Mouse (Mus musculus): ENCODE data around the gene Mylk4. TPM values are rescaled to one million over a fixed set of nuclear protein-coding genes. Genes with fewer than 3 reads are reported as not detected.
A peak's percentile ranks its signal among the peaks of the same experiment; 100 is the strongest.

Gene Mylk4
- polyA plus RNA-seq, 1 experiment from 2014 or later, result 0.01 TPM

- ATAC-seq (no peak), DNase-seq (ENCODE audit: low read depth, low spot score) (no peak)
- in situ Hi-C loops (cut with MboI; ENCODE audit: low pct_unique_long_range_greater_than_20kb), result no loop called here
- TF ChIP-seq CTCF (IDR thresholded peaks at IDR 0.05), result no peak
- no peaks in the 10 kb centered on the region for H3K27me3 ChIP-seq
- CTCF ChIA-PET, result interaction anchor here (1.0 kb wide), 1 partner anchor 10 kb away, joined by 3 read pairs; no protein-coding TSS in a partner anchor
- POLR2A ChIA-PET, result no interaction called here
Measured at GRCm38 (mm10) chr13:32821671-32822070, 37.9 kb upstream of the Mylk4 start.

- POLR2A ChIA-PET, result interaction anchor here (1.4 kb wide), 1 partner anchor 18 kb away, joined by 3 read pairs; the partner anchor contains the start of gene Wrnip1
- no peaks in the 10 kb centered on the region for H3K27me3 ChIP-seq
- ATAC-seq (no peak), DNase-seq (ENCODE audit: low read depth, low spot score) (no peak)
- CTCF ChIA-PET, result interaction anchor here (1.1 to 1.3 kb wide), 2 partner anchors 16 kb away, joined by 3 read pairs; no protein-coding TSS in a partner anchor
- TF ChIP-seq CTCF (IDR thresholded peaks at IDR 0.05), result no peak
- in situ Hi-C loops (cut with MboI; ENCODE audit: low pct_unique_long_range_greater_than_20kb), result no loop called here
Measured at GRCm38 (mm10) chr13:32819926-32820325, 36.2 kb upstream of the Mylk4 start.

GRCm38 (mm10) chr13:32819241-32819640 is 35.5 kb upstream of the Mylk4 start:
- POLR2A ChIA-PET, result interaction anchor here (1.4 kb wide), 1 partner anchor 18 kb away, joined by 3 read pairs; the partner anchor contains the start of gene Wrnip1
- H3K27me3 ChIP-seq, result no peaks in the 10 kb centered on the region
- CTCF ChIA-PET, result interaction anchor here (1.1 kb wide), 1 partner anchor 17 kb away, joined by 3 read pairs; no protein-coding TSS in a partner anchor
- ATAC-seq (no peak), DNase-seq (ENCODE audit: low read depth, low spot score) (no peak)
- in situ Hi-C loops (cut with MboI; ENCODE audit: low pct_unique_long_range_greater_than_20kb), result no loop called here
- TF ChIP-seq CTCF (IDR thresholded peaks at IDR 0.05), result no peak

GRCm38 (mm10) chr13:32807624-32808023 is 23.9 kb upstream of the Mylk4 start:
- CTCF ChIA-PET, result interaction anchor here (0.9 kb wide), 1 partner anchor 9 kb away, joined by 3 read pairs; no protein-coding TSS in a partner anchor
- H3K27me3 ChIP-seq, result no peaks in the 10 kb centered on the region
- POLR2A ChIA-PET, result interaction anchor here (0.9 kb wide), 1 partner anchor 19 kb away, joined by 3 read pairs; no protein-coding TSS in a partner anchor
- in situ Hi-C loops (cut with MboI; ENCODE audit: low pct_unique_long_range_greater_than_20kb), result no loop called here
- TF ChIP-seq CTCF (IDR thresholded peaks at IDR 0.05), result no peak
- DNase-seq (ENCODE audit: low read depth, low spot score), result no peak
- ATAC-seq, result no peak

GRCm38 (mm10) chr13:32806820-32807219 is 23.1 kb upstream of the Mylk4 start:
- in situ Hi-C loops (cut with MboI; ENCODE audit: low pct_unique_long_range_greater_than_20kb), result no loop called here
- TF ChIP-seq CTCF (IDR thresholded peaks at IDR 0.05), result no peak
- ChIA-PET POLR2A (interaction anchor here (0.9 kb wide), 1 partner anchor 19 kb away, joined by 3 read pairs; no protein-coding TSS in a partner anchor), CTCF (interaction anchor here (0.6 to 0.9 kb wide), 2 partner anchors 10 to 39 kb away, joined by 3 read pairs; no protein-coding TSS in a partner anchor)
- ATAC-seq (no peak), DNase-seq (ENCODE audit: low read depth, low spot score) (no peak)
- no peaks in the 10 kb centered on the region for H3K27me3 ChIP-seq

- CTCF ChIA-PET, result interaction anchor here (0.8 to 1.5 kb wide), 4 partner anchors 9 to 34 kb away, joined by 3 to 6 read pairs (median 5); no protein-coding TSS in a partner anchor
- H3K27me3 ChIP-seq, result no peaks in the 10 kb centered on the region
- no peak for ATAC-seq
- no peak for TF ChIP-seq CTCF (IDR thresholded peaks at IDR 0.05)
- no peak for DNase-seq (ENCODE audit: low read depth, low spot score)
- in situ Hi-C loops (cut with MboI; ENCODE audit: low pct_unique_long_range_greater_than_20kb), result loop anchor here (5.0 kb wide), 1 partner anchor 37 kb away; no protein-coding TSS in a partner anchor
- POLR2A ChIA-PET, result no interaction called here
Measured at GRCm38 (mm10) chr13:32803701-32804345, 20.1 kb upstream of the Mylk4 start.

- ATAC-seq, result peak; percentile 48
- in situ Hi-C loops (cut with MboI; ENCODE audit: low pct_unique_long_range_greater_than_20kb), result loop anchor here (5.0 kb wide), 1 partner anchor 35 kb away; no protein-coding TSS in a partner anchor
- ChIA-PET POLR2A (interaction anchor here (1.6 kb wide), 1 partner anchor 17 kb away, joined by 3 read pairs; no protein-coding TSS in a partner anchor), CTCF (interaction anchor here (1.8 kb wide), 1 partner anchor 25 kb away, joined by 5 read pairs; no protein-coding TSS in a partner anchor)
- H3K27me3 ChIP-seq, result no peaks in the 10 kb centered on the region
- no peak for DNase-seq (ENCODE audit: low read depth, low spot score)
- TF ChIP-seq CTCF (IDR thresholded peaks at IDR 0.05), result no peak
Measured at GRCm38 (mm10) chr13:32802259-32803081, 18.7 kb upstream of the Mylk4 start, which contains the start of gene D930007J09Rik. D930007J09Rik (minus strand) TSS chr13:32802849.

GRCm38 (mm10) chr13:32801693-32802221 is 18.0 kb upstream of the Mylk4 start, which contains the start of gene Wrnip1:
Wrnip1 (plus strand) TSS chr13:32802038.
- no peaks in the 10 kb centered on the region for H3K27me3 ChIP-seq
- ChIA-PET CTCF (interaction anchor here (0.7 to 1.8 kb wide), 3 partner anchors 25 to 35 kb away, joined by 3 to 5 read pairs (median 3); no protein-coding TSS in a partner anchor), POLR2A (interaction anchor here (1.6 kb wide), 1 partner anchor 18 kb away, joined by 3 read pairs; no protein-coding TSS in a partner anchor)
- in situ Hi-C loops (cut with MboI; ENCODE audit: low pct_unique_long_range_greater_than_20kb), result loop anchor here (5.0 kb wide), 1 partner anchor 34 kb away; no protein-coding TSS in a partner anchor
- DNase-seq (ENCODE audit: low read depth, low spot score) (peak; percentile 99), ATAC-seq (peak; percentile 94)
- no peak for TF ChIP-seq CTCF (IDR thresholded peaks at IDR 0.05)

GRCm38 (mm10) chr13:32800859-32801258 is 17.1 kb upstream of the Mylk4 start:
- in situ Hi-C loops (cut with MboI; ENCODE audit: low pct_unique_long_range_greater_than_20kb), result loop anchor here (5.0 kb wide), 1 partner anchor 34 kb away; no protein-coding TSS in a partner anchor

More at GRCm38 (mm10) chr13:32800859-32801258, 17.1 kb upstream of the Mylk4 start:
- DNase-seq (ENCODE audit: low read depth, low spot score) (no peak), ATAC-seq (no peak)
- H3K27me3 ChIP-seq, result no peaks in the 10 kb centered on the region
- ChIA-PET POLR2A (interaction anchor here (1.6 kb wide), 1 partner anchor 19 kb away, joined by 3 read pairs; no protein-coding TSS in a partner anchor), CTCF (interaction anchor here (0.7 to 5.0 kb wide), 5 partner anchors 11 to 34 kb away, joined by 3 to 59 read pairs (median 3); no protein-coding TSS in a partner anchor)
- no peak for TF ChIP-seq CTCF (IDR thresholded peaks at IDR 0.05)
